Mouse (Mus musculus) common myeloid progenitor, adult 5-6 weeks (primary cell): ENCODE measurements around the gene Psmd2. TPM values are rescaled to one million over a fixed set of nuclear protein-coding genes. Genes with fewer than 3 reads are reported as not detected.

Source experiments
- ATAC-seq: replicated peaks from 2 replicates; pipeline ENCODE4 v1.8.0; 2016; ENCODE audit warnings: low read depth, mild to moderate bottlenecking, moderate TSS enrichment, inconsistent platforms; ENCODE audit not compliant: poor library complexity, severe bottlenecking
- total RNA-seq: library from RNA; stranded (forward); fragments of 200-1000, 187-1606 nt; gene quantifications from 2 replicates; pipeline ENCODE4 v1.2.3, GENCODE M21; 2017

The Psmd2 gene
- total RNA-seq, 1 experiment from 2014 or later: 190 TPM

GRCm38 (mm10) chr16:20700036-20700435 is 48.6 kb downstream of the Psmd2 start:
- no peak for ATAC-seq

- ATAC-seq: no peak
Observed at GRCm38 (mm10) chr16:20701316-20701715, 49.9 kb downstream of the Psmd2 start.

GRCm38 (mm10) chr16:20701729-20702521 is 50.5 kb downstream of the Psmd2 start:
- ATAC-seq: 0 out of 2 replicates have a peak, but pooled peaks have one; percentile 13

- peak; percentile 85 for ATAC-seq
Observed at GRCm38 (mm10) chr16:20702522-20702893, 51.1 kb downstream of the Psmd2 start.

- no peak for ATAC-seq
Observed at GRCm38 (mm10) chr16:20703071-20703470, 51.6 kb downstream of the Psmd2 start.

- no peak for ATAC-seq
Observed at GRCm38 (mm10) chr16:20703699-20704400, 52.4 kb downstream of the Psmd2 start.

GRCm38 (mm10) chr16:20705786-20706185 is 54.3 kb downstream of the Psmd2 start:
- 0 out of 2 replicates have a peak, but pooled peaks have one; percentile 4 for ATAC-seq

GRCm38 (mm10) chr16:20706407-20707055 is 55.1 kb downstream of the Psmd2 start:
- no peak for ATAC-seq

GRCm38 (mm10) chr16:20708220-20708938 is 56.9 kb downstream of the Psmd2 start:
- no peak for ATAC-seq

GRCm38 (mm10) chr16:20708939-20709734 is 57.7 kb downstream of the Psmd2 start:
- ATAC-seq: no peak

GRCm38 (mm10) chr16:20710370-20710769 is 58.9 kb downstream of the Psmd2 start:
- ATAC-seq: no peak

GRCm38 (mm10) chr16:20710810-20711209 is 59.4 kb downstream of the Psmd2 start:
- ATAC-seq: 0 out of 2 replicates have a peak, but pooled peaks have one; percentile 24

GRCm38 (mm10) chr16:20712190-20712589 is 60.7 kb downstream of the Psmd2 start:
- no peak for ATAC-seq

GRCm38 (mm10) chr16:20712889-20713288 is 61.4 kb downstream of the Psmd2 start:
- ATAC-seq: no peak

Other genes starting within 250 kb of the Psmd2 start
- gene Abcc5, start 225.3 kb upstream of the Psmd2 start, total RNA-seq: 26.6 and 41.7 TPM in 2 replicates
- 90.6 and 98.5 TPM in 2 replicates for gene Eif2b5, start 152.8 kb upstream of the Psmd2 start, total RNA-seq
- 4.6 and 6.9 TPM in 2 replicates for gene Dvl3, start 134.7 kb upstream of the Psmd2 start, total RNA-seq
- gene Ap2m1, start 116.2 kb upstream of the Psmd2 start, total RNA-seq: 158 and 165 TPM in 2 replicates
- 47.9 and 57.6 TPM in 2 replicates for gene Abcf3, start 103.1 kb upstream of the Psmd2 start, total RNA-seq
- not detected in 2 replicates for gene Vwa5b2, start 62.2 kb upstream of the Psmd2 start, total RNA-seq
- gene Eef1akmt4, start 40.1 kb upstream of the Psmd2 start, total RNA-seq: 6.1 and 12.1 TPM in 2 replicates
- not detected in 2 replicates for gene Gm49333, start 40.0 kb upstream of the Psmd2 start, total RNA-seq
- 17.0 and 22.6 TPM in 2 replicates for gene Alg3, start 39.9 kb upstream of the Psmd2 start, total RNA-seq
- gene Camk2n2, start 30.4 kb upstream of the Psmd2 start, total RNA-seq: not detected in 2 replicates
- 0.29 TPM in 1 of 2 replicates, not detected in the other for gene Ece2, start 21.8 kb upstream of the Psmd2 start, total RNA-seq
- 305 and 334 TPM in 2 replicates for gene Eif4g1, start 16.7 kb downstream of the Psmd2 start, total RNA-seq
- not detected in 2 replicates for gene Fam131a, start 41.6 kb downstream of the Psmd2 start, total RNA-seq
- gene Polr2h, start 66.0 kb downstream of the Psmd2 start, total RNA-seq: 78.5 and 115 TPM in 2 replicates
- 1.9 and 7.3 TPM in 2 replicates for gene Clcn2, start 66.1 kb downstream of the Psmd2 start, total RNA-seq
- gene Chrd, start 81.5 kb downstream of the Psmd2 start, total RNA-seq: not detected in 2 replicates
- not detected in 2 replicates for gene Thpo, start 82.9 kb downstream of the Psmd2 start, total RNA-seq